Mouse (Mus musculus): ENCODE data around the gene Fbxo46.

The Fbxo46 gene

DNA sequence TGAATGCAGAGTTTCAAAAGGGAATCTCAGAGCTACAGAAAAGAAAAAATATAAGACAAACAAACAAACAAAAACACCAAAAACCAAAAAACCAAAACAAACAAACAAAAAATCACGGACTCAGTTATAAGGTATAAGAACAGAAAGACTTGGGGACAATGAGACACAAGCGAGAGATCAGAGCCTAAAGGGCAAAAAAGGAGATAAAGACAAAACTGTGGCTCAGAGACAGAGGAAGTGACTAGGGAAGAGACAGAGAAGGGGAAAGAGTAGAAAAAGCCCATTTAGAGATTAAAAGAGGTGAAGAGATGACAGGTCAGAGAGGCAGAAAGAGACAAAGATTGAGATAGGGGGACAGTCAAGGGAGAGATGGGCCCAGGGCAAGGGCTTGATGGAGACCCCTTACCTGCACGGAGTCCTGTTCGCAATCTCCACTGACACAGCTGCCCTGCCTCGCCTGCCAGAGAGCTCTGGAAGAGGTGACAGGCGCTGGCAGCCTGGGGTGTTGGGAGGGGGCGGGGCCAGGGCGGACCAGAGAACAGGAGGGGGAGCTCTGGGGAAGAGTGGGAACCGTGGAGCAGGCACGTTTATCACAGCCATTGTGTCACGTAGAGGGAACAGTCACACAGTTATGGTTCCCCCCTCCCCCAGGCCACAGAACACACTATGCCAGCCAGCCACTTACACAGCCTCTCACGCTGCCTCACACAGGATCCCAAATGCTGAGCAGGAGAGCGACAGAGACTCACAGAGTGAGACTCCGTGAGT, 46.2 kb downstream of the Fbxo46 start, which contains the start of gene Gipr:
Gene Gipr (minus strand): TSS at position 472 of the 768 bp plus-strand sequence.
- TF ChIP-seq GATA4 (IDR thresholded peaks at IDR 0.05; ENCODE audit: insufficient replicate concordance, low read length): no peak

DNA sequence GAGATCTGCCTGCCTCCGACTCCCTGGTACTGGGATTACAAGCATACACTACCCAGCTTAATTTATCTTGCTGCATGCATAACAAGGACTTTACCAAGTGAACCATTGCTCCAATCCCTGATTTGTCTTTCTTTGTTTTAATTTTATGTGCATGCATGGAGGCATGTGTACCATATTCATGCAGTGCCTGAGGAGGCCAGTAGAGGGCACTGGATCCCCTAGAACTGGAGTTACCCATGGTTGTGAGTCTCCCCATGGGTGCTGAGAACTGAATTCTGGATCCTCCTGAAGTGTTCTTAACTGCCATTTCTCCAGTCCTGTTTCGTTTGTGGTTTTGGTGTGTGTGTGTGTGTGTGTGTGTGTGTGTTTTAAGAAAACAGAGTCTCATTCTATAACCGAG, 47.3 kb downstream of the Fbxo46 start:
- TF ChIP-seq GATA4 (IDR thresholded peaks at IDR 0.05; ENCODE audit: insufficient replicate concordance, low read length): no peak

DNA sequence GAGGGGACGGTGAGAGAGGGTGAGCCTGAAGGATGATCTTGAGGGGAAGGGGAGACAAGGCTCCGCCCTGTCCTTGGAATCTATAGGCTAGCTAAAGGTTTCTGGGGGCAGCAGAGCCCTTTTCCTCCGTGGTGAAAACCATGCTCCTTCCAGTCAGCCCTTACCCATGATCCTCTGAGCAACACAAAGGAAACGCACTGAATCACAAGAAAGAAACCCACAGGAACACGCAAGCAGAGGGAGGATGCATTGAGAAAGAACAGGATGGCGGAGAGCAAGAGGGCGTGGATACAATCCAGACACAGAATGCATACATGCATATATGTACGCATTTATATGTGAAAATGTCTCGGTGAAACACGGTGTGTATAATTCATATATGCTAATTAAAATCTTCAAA, 49.8 kb downstream of the Fbxo46 start:
- no peak for TF ChIP-seq GATA4 (IDR thresholded peaks at IDR 0.05; ENCODE audit: insufficient replicate concordance, low read length)

DNA sequence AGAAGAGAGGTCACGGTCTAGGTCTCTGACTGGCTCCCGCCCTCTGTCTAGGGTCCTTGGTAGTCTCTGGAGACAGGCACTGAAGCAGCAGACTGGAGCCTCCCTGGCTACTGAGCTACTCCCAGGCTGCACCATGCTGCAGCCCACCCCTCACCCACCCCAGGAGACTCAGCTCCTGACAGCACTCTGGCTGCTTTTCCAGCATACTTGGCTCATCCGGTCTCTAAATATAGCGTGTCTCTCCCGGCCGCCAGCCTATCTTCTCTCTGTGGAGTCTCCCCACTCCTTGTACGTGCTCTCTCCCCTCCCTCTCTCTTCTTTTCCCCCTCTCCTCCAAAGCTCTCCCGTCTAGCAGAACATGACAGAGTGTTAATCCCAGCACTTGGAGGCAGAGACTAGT, 50.5 kb downstream of the Fbxo46 start:
- TF ChIP-seq GATA4 (IDR thresholded peaks at IDR 0.05; ENCODE audit: insufficient replicate concordance, low read length): no peak

DNA sequence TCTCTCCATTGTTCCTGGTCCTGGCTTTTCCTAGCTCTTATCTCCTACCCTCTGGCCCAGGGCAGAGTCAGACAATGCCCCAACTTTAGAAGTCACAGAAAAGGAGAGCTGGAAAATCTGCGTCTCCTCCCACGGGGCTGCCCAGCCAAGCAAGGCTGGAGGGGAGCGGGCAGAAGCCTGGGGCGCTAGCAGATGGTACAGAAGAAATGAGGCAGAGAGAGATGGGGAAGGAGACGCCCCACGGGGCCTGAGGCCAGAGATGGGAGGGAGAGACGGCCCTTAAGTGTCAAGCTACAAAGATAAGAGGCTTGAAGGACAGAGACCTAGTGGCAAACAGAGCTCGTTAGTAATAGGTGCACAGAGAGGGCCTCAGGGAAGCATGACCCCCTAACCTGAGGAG, 52.2 kb downstream of the Fbxo46 start:
- TF ChIP-seq GATA4 (IDR thresholded peaks at IDR 0.05; ENCODE audit: insufficient replicate concordance, low read length): no peak

DNA sequence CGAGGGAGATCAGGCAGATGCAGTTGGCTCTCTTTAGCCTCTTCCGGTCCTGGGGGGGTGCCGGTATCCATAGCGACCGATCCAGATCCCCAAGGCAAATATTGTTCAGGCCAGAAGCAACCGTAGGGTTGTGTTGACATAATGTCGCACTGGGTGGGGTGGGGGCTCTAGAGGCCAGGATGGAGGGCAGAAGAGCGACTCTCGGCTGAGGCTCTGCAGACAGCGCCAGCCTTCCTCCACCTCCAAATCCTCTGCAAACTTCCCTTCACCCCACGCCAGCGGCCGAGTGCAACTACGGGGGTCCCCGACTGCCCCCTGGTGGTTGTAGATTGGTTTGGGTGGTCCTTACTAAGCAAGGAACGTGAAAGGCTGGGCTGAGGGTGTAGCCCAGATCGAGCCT, 53.2 kb downstream of the Fbxo46 start:
- no peak for TF ChIP-seq GATA4 (IDR thresholded peaks at IDR 0.05; ENCODE audit: insufficient replicate concordance, low read length)

DNA sequence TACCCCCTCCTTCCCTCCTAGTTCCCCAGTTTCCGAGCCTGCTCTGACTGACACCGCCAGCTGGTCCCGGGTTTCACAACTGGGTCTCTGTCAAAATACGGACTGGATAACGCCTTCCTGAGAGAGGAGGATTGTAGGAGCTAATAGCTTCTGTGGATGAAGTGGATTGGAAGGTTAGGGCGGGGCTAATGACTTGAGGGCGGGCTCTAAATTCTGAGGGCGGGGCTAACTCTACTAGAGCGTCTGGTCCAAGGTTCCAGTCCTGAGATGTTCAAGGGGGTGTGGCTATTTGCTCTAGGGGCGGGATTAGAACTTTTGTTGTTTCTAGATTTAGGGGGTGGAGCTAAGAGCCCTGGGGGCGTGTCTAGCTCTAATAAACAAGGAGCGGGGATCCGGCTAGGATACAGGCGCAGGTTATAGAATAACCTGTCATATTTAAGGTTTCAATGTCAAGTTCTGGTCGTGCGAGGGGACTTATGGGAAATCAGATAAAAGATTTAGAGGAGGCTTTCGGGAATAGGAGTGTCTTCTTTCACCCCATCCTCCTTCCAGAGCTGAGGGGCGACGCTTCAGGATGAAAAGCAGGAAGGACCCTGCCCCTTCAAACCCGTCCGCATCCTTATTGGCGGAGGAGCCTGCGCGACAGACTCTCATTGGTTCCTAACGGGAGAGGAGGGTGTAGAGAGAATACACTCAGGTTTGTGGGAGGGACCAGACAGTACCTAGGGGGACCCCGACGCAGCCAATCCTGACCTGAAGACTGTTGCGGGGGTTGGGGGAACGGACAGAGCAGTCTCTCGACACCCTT, 56.3 kb downstream of the Fbxo46 start, which contains the start of gene Eml2:
Gene Eml2 (plus strand): TSS at position 714 of the 808 bp plus-strand sequence.
- TF ChIP-seq GATA4 (IDR thresholded peaks at IDR 0.05; ENCODE audit: insufficient replicate concordance, low read length): no peak

DNA sequence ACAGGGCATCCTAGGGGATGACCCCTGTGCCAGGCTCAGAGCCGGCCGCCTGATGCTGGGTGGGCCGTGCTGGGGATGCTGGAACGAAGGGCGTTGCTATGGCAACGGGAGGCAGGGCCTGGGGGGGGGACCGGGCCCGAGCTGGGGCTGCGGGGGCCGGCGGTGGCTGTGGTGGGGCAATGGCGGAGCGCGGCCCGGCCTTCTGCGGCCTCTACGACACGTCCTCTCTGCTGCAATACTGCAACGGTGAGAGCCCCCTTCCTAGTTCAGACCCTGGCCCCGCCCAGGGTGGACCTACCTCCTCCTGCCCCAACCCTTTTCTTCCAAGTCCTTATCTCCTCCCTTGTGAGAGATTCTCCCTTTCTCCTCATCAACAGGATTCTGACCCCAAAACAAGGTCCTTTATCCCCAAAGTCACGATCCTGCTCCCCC, 56.9 kb downstream of the Fbxo46 start:
- TF ChIP-seq GATA4 (IDR thresholded peaks at IDR 0.05; ENCODE audit: insufficient replicate concordance, low read length): no peak

DNA sequence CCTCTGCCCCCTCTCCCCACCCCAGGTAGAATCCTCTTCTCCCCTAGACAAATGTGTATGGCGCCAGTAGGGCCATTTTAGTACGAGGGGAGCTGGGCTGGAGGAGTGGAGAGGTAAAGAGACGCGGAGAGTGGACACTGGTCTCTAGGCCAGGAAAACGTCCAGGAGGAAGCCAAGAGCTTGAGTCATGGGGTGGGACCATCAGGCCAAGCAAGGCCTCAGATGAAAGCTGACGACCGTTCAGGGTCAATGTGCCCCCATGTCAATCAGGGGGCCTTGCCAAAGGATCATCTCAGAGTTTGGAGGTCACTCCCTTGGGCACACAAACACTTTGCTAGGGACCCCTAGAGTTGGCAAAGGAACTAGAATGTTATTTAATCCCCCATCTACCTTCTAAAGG, 57.6 kb downstream of the Fbxo46 start:
- TF ChIP-seq GATA4 (IDR thresholded peaks at IDR 0.05; ENCODE audit: insufficient replicate concordance, low read length): no peak

DNA sequence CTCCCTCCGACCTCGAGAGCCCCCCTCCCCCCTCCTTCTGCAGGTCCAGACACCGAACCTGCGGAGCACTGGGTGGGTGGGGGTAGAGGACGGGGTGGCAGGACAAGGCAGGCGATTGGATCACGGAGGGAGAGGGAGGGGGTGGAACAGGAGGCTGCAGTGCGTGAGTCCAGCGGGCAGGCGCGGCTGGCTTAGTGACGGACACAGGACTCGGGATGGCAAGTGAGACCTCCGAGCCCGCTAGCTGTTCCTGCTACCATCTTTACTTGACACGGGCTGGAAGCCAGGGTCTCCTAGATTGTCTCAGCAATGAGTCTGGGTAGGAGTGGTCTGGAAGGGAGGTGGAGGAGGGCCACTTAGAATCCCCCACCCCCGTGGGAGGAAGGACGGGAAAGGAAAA, 58.4 kb downstream of the Fbxo46 start:
- no peak for TF ChIP-seq GATA4 (IDR thresholded peaks at IDR 0.05; ENCODE audit: insufficient replicate concordance, low read length)

DNA sequence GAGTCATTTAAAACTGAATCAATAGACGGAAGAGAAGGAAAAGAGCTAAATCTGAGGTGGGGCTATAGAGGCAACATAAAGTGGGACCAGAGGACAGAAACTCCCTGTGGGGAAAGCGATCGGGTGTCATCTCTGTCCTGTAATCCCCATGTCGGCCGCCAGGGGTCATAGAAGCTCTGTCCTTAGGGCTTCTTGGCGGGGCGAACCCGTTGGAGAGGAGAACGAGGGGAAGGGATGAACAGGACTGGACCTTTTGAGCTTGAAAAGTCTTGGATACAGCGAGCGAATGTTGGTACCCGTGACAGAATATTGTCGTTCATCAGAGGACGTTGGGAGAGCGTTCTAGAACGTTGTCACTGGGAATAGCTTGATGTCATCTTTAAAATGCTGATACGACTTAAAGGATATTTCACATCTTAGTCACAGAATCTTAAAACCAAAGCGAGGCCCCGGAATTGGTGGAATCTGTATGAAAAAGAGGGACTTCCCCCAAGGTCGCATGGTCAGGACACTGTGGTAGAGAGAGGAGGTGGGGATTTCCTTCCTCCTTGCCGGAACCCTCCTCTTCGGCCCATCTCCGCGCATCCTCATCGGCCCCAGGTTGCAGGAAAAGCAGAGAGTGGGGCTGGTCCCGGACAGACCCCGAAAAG, 58.9 kb downstream of the Fbxo46 start:
- TF ChIP-seq GATA4 (IDR thresholded peaks at IDR 0.05; ENCODE audit: insufficient replicate concordance, low read length): no peak

DNA sequence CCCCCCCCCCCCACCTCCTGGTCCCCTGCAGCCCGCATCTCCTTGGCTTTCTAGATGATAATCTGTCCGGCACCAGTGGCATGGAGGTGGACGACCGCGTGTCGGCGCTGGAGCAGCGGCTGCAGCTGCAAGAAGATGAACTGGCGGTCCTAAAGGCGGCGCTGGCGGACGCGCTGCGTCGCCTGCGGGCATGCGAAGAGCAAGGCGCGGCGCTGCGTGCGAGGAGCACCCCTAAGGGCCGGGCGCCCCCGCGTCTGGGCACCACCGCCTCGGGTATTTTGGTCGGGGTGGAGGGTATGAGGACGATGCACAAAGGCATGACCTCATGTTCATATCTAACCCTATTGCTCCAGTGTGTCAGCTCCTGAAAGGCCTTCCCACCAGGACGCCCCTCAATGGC, 59.5 kb downstream of the Fbxo46 start:
- TF ChIP-seq GATA4 (IDR thresholded peaks at IDR 0.05; ENCODE audit: insufficient replicate concordance, low read length): no peak

DNA sequence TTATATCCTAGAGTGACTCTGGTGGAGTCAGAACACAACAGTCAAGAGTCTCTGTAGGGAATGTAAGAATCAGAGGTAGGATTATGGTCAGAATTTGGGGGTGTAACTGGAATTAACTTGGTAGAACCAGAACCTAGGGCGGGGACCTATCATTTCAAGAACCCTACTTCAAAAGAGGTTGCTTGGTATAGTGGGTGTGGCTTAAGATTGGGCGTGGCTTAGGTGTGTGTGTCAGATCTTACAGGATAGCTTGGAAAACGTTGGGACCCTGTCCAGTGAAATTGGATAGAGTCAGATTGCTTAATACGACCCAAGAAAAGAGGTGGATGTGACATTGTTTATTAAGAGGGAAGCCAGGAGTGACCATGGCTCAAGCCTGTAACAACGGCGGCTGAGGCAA, 60.3 kb downstream of the Fbxo46 start:
- no peak for TF ChIP-seq GATA4 (IDR thresholded peaks at IDR 0.05; ENCODE audit: insufficient replicate concordance, low read length)

DNA sequence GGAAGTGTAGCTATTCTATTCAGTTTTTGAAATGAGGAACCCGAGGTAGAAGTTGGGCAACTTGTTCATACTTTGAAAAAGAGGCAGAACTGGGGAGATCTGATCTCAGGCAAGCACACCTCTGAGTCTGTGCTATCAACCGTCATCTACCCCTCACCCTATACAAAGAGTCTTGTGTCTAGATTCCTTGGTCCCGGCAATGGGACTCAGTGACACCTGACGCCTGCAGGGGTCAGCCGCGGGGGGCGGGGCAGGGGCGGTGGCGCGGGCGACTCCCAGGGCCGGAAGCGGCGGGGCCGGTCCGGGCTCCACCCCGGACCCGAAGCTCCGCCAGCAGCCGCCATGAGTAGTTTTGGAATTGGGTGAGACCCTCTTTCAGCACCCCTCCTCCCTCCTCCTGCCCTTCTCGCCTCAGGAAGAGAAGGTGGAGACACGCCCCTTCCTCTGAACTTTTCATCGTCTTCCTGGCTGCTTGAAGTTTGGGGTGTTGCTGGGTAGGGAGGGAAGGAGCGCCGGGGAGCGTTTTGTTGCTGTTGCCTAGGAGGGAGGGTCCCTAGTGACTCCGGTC, 61.3 kb downstream of the Fbxo46 start:
- TF ChIP-seq GATA4 (IDR thresholded peaks at IDR 0.05; ENCODE audit: insufficient replicate concordance, low read length): no peak

DNA sequence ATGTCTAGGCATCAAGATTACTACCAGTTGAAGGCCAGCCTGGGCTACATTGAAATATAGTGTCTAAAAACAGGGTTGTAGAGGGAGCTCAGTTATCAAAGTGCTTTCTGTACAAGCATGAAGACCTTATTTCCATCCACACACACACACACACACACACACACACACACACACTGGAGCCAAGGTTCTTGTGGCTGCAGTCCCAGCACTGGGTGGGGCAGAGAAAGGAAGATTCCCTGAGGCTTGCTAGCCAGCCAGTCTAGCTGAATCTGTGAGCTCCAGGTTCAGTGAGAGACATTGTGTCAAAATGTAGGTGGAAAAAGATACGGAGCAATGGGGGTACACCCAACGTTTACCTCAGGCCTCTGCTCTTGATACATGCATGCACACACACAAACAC, 64.6 kb downstream of the Fbxo46 start:
- no peak for TF ChIP-seq GATA4 (IDR thresholded peaks at IDR 0.05; ENCODE audit: insufficient replicate concordance, low read length)

Data from liver, adult (tissue).